Mouse (Mus musculus) lung, adult 2 months (tissue): ENCODE data around the gene Ccdc61.

ENCODE experiments used
- CTCF ChIP-seq: fragments of 200-500 bp; IDR thresholded peaks from 2 replicates; pipeline ENCODE4 v1.5.1; 2011; ENCODE audit warnings: mild to moderate bottlenecking, low read length, control low read depth; ENCODE audit not compliant: insufficient read depth
- POLR2A ChIP-seq: fragments of 200-500 bp; IDR thresholded peaks from 2 replicates; pipeline ENCODE4 v1.6.1; 2011; ENCODE audit warnings: low read depth, mild to moderate bottlenecking, control low read depth, low read length, borderline replicate concordance; ENCODE audit errors: extremely low read depth

DNA sequence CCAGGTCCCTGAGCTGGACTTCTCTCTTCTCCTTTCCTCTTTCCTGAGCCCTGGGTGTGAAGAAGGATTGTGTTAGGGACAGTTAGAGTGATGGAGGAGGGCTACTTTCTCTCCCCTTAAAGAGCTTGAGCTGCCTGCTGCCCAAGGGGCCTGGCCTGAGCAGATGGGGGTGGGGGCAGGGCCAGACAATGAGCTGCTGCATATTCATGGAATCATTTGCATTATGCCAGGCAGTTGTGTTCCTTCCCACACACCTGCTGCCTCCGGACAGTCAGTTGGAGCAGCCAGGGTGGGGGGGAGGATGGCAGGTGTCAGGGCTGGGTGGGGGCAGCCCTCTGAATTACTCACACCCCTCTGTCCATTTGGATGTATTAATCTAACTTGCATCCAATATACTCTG lies 32.2 kb upstream of the Ccdc61 start:
- TF ChIP-seq CTCF (no peak), POLR2A (no peak)
